Mouse (Mus musculus): ENCODE data around the gene Ankzf1.

DNA sequence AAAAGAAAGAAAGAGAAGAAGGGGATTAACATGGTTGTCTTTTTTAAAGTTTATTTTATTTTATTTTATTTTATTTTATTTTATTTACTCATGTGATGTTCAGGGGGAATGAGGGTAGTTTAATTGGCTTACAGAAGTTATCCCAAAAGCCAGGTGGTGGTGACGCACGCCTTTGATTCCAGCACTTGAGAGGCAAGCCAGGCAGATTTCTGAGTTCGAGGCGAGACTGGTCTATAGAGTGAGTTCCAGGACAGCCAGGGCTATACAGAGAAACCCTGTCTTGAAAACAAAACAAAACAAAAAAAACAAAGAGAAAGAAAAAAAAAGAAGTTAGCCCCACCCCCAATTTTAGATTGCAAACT is 31.7 kb upstream of the Ankzf1 start:
- TF ChIP-seq CTCF (IDR thresholded peaks at IDR 0.05; ENCODE audit: low read depth) (no peak), EP300 (IDR thresholded peaks at IDR 0.05; ENCODE audit: low read depth) (no peak)

Data from liver, postnatal 0 days (tissue).